Mouse (Mus musculus) thymus, adult 2 months (tissue): ENCODE measurements around the gene Arl15. TPM values are rescaled to one million over a fixed set of nuclear protein-coding genes. Genes with fewer than 3 reads are reported as not detected.

Experiments used
- DNase-seq: peaks from one replicate; pipeline ENCODE4 v3.0.0; 2021
- H3K27ac ChIP-seq: fragments of 200-500 bp; 2 replicates; pipeline ENCODE4 v1.5.1; 2012; ENCODE audit warnings: low read length, control low read depth; ENCODE audit not compliant: control insufficient read depth, insufficient read depth
- H3K27me3 ChIP-seq: fragments of 200-500 bp; 2 replicates; pipeline ENCODE4 v1.6.1; 2012; ENCODE audit warnings: mild to moderate bottlenecking, low read length, moderate library complexity, mixed read lengths; ENCODE audit not compliant: control insufficient read depth, insufficient read depth
- H3K36me3 ChIP-seq: fragments of 200-500 bp; 2 replicates; pipeline ENCODE4 v1.6.1; 2012; ENCODE audit warnings: mild to moderate bottlenecking, low read length, moderate library complexity; ENCODE audit not compliant: control insufficient read depth, insufficient read depth
- H3K4me1 ChIP-seq: fragments of 200-500 bp; replicated peaks from 2 replicates; pipeline ENCODE4 v1.6.1; 2012; ENCODE audit warnings: low read length; ENCODE audit not compliant: control insufficient read depth, insufficient read depth
- H3K4me3 ChIP-seq: fragments of 200-500 bp; 2 replicates; pipeline ENCODE4 v1.5.1; 2012; ENCODE audit warnings: mild to moderate bottlenecking, low read length, control low read depth, moderate library complexity; ENCODE audit not compliant: control insufficient read depth, insufficient read depth
- CTCF ChIP-seq: fragments of 200-500 bp; IDR thresholded peaks from 2 replicates; pipeline ENCODE4 v1.5.1; 2012; ENCODE audit warnings: mild to moderate bottlenecking, control low read depth, low read length, moderate library complexity, borderline replicate concordance; ENCODE audit not compliant: control insufficient read depth, poor library complexity, insufficient read depth; ENCODE audit errors: extremely low read depth
- POLR2A ChIP-seq: fragments of 200-500 bp; IDR thresholded peaks from 2 replicates; pipeline ENCODE4 v1.6.1; 2012; ENCODE audit warnings: mild to moderate bottlenecking, low read length, control low read depth, moderate library complexity; ENCODE audit not compliant: control insufficient read depth, poor library complexity, insufficient read depth; ENCODE audit errors: extremely low read depth
- WGBS: fragments of 180-500 bp; shearing (Covaris S2); methylation state at CpG from one replicate; pipeline ENCODE4 v1.1.7; 2018; 5-methylcytosine and 5-hydroxymethylcytosine counted together
- polyA plus RNA-seq: library from polyadenylated mRNA; depleted of rRNA; stranded (reverse); fragments of >200 nt; gene quantifications from 2 replicates; pipeline ENCODE4 v1.2.3, GENCODE M21; 2012

Arl15 gene
- polyA plus RNA-seq, 1 experiment = 4.9 TPM

GRCm38 (mm10) chr13:113901001-113901545, 106.8 kb downstream of the Arl15 start:
- H3K4me1 ChIP-seq = no peaks in the 10 kb centered on the region
- H3K4me3 ChIP-seq = no peak overlapping the region
- TF ChIP-seq POLR2A (no peak), CTCF (no peak)
- H3K27ac ChIP-seq = no peak overlapping the region
- no peak for DNase-seq
- no peaks in the 10 kb centered on the region for H3K27me3 ChIP-seq
- 96% methylated on average over 11 of the region's 11 CpGs for WGBS
- no peaks in the 10 kb centered on the region for H3K36me3 ChIP-seq

- no peaks in the 10 kb centered on the region for H3K27me3 ChIP-seq
- DNase-seq = no peak
- H3K4me1 ChIP-seq = no peaks in the 10 kb centered on the region
- H3K4me3 ChIP-seq = no peak overlapping the region
- no peak overlapping the region for H3K27ac ChIP-seq
- no peaks in the 10 kb centered on the region for H3K36me3 ChIP-seq
- TF ChIP-seq CTCF (no peak), POLR2A (no peak)
- 87% methylated on average over 6 of the region's 6 CpGs for WGBS
Measured at GRCm38 (mm10) chr13:113903255-113903654, 109.0 kb downstream of the Arl15 start.

DNA sequence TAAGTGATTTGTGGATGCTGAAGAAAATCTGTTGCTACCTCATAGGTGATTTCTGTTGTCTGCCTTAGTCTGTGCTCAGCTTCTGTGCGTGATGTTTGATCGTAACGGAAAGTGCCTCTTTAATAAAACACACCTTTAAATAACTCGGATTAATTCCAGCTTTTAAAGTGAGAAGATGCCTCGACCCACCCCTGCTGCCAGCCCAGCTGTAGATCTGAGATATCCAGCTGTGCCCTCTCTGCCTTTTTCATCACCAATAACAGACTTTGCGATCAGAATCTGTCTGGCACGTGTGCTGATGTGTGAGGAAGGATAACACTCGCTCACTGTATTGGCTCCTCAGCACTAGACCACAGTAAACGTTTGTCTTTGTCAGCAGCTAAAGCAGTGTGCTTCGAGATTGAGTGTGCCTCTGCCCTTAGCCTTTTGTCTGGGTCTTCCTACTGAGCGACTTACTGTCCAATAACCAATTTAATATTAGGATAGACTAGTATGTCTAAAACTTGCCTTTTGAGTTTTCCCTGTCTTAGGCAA, 117.7 kb downstream of the Arl15 start:
- no peak for TF ChIP-seq CTCF
- no peak for TF ChIP-seq POLR2A
- Histone ChIP-seq H3K36me3 (peaks cover 4% of the 10 kb centered on the region; the same call in 1 of the 2 replicates), H3K4me3 (no peak overlapping the region), H3K4me1 (no peaks in the 10 kb centered on the region), H3K27me3 (no peaks in the 10 kb centered on the region), H3K27ac (no peak overlapping the region)
- 93% methylated on average over 11 of the region's 11 CpGs for WGBS
- DNase-seq = no peak

DNA sequence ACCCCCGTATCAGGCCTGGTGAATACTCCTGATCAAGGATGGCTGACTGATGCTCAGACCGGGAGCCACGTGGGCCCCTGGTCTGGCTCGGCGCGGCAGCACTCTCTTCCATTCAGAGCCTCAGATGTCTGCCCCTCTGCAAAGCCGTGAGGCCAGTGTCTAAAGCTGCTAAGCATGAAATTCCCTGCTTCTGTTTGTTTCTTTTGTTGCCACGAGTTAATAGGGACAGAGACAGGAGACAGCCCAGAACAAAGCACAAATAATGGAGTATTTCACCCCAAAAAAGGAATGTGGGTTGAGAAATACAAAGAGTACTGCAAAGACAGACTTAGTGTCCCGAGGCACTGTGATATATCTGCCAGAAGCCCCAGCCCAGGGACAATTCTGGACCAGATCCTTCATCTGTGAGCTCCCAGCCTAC, 120.3 kb downstream of the Arl15 start:
- H3K36me3 ChIP-seq = peaks cover 4% of the 10 kb centered on the region; the same call in 1 of the 2 replicates
- no peak for DNase-seq
- no peaks in the 10 kb centered on the region for H3K4me1 ChIP-seq
- no peak overlapping the region for H3K4me3 ChIP-seq
- no peaks in the 10 kb centered on the region for H3K27me3 ChIP-seq
- no peak overlapping the region for H3K27ac ChIP-seq
- TF ChIP-seq POLR2A (no peak), CTCF (no peak)
- 95% methylated on average over 9 of the region's 9 CpGs for WGBS

- TF ChIP-seq POLR2A (no peak), CTCF (no peak)
- Histone ChIP-seq H3K4me3 (no peak overlapping the region), H3K4me1 (no peaks in the 10 kb centered on the region), H3K27ac (no peak overlapping the region), H3K36me3 (peaks cover 4% of the 10 kb centered on the region; the same call in 1 of the 2 replicates), H3K27me3 (no peaks in the 10 kb centered on the region)
- WGBS = 98% methylated on average over 14 of the region's 14 CpGs
- no peak for DNase-seq
Measured at GRCm38 (mm10) chr13:113915700-113916099, 121.4 kb downstream of the Arl15 start.

- no peaks in the 10 kb centered on the region for H3K27me3 ChIP-seq
- no peak overlapping the region for H3K27ac ChIP-seq
- whole genome bisulfite sequencing = 91% methylated on average over 5 of the region's 5 CpGs
- DNase-seq = no peak
- TF ChIP-seq POLR2A (no peak), CTCF (no peak)
- no peaks in the 10 kb centered on the region for H3K4me1 ChIP-seq
- no peak overlapping the region for H3K4me3 ChIP-seq
- peaks cover 4% of the 10 kb centered on the region; the same call in 1 of the 2 replicates for H3K36me3 ChIP-seq
Measured at GRCm38 (mm10) chr13:113916761-113917160, 122.5 kb downstream of the Arl15 start.

DNA sequence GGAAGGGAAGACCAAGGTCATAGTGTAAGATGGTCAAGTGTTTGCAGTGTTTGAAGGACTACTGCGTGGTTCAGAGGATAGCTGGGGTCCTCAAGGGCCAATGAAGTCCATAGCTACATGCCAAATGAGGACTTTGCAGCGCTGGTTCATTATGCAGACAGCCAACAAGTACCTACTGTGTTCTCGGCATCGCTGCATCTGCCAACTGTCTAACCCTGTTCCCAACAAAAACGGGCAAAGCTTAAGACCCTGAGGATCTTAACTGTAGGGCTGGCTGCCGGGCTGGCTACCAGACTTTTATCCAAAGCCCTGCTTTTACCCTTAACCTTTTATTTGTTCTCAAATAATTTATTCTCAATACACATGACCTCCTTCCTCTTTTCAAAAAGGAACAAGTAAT, 123.1 kb downstream of the Arl15 start:
- no peak for DNase-seq
- H3K27me3 ChIP-seq = no peaks in the 10 kb centered on the region
- no peaks in the 10 kb centered on the region for H3K4me1 ChIP-seq
- no peak overlapping the region for H3K27ac ChIP-seq
- no peak overlapping the region for H3K4me3 ChIP-seq
- peaks cover 4% of the 10 kb centered on the region; the same call in 1 of the 2 replicates for H3K36me3 ChIP-seq
- 96% methylated on average over 6 of the region's 6 CpGs for WGBS
- no peak for TF ChIP-seq POLR2A
- no peak for TF ChIP-seq CTCF
